Mouse (Mus musculus) neural tube, embryonic 12.5 days (tissue): ENCODE measurements at regions not wholly inside any gene's neighbourhood (a gene's known extent, or its start where the extent isn't known, plus 50 kb on each side); places are given as distances from the start of the nearest gene placed in this dataset.

Experiments
- ATAC-seq: fragments of 200-750 bp; cut with Nextera tagmentation; 2 replicates; pipeline ENCODE4 v1.8.0; 2017; ENCODE audit warnings: low read depth, mild to moderate bottlenecking, moderate TSS enrichment, moderate library complexity; ENCODE audit not compliant: low FRiP score
- H3K27ac ChIP-seq: fragments of 300-500 bp; sonication (generic); 2 replicates; pipeline ENCODE4 v1.5.1; 2016
- H3K27me3 ChIP-seq: fragments of 300-500 bp; sonication (generic); replicated peaks from 2 replicates; pipeline ENCODE4 v1.6.1; 2016; ENCODE audit warnings: mild to moderate bottlenecking
- H3K36me3 ChIP-seq: fragments of 300-500 bp; sonication (generic); 2 replicates; pipeline ENCODE4 v1.6.1; 2016; ENCODE audit warnings: mild to moderate bottlenecking
- H3K4me1 ChIP-seq: fragments of 300-500 bp; sonication (generic); 2 replicates; pipeline ENCODE4 v1.6.1; 2016
- H3K4me2 ChIP-seq: fragments of 300-500 bp; sonication (generic); replicated peaks from 2 replicates; pipeline ENCODE4 v1.6.1; 2016; ENCODE audit warnings: mild to moderate bottlenecking
- H3K4me3 ChIP-seq: fragments of 300-500 bp; sonication (generic); 2 replicates; pipeline ENCODE4 v1.5.1; 2016
- H3K9ac ChIP-seq: fragments of 300-500 bp; sonication (generic); 2 replicates; pipeline ENCODE4 v1.6.1; 2016; ENCODE audit warnings: mild to moderate bottlenecking
- H3K9me3 ChIP-seq: fragments of 300-500 bp; sonication (generic); 2 replicates; pipeline ENCODE4 v1.6.1; 2016; ENCODE audit warnings: mild to moderate bottlenecking
- WGBS: fragments of 180-500 bp; shearing (Covaris S2); methylation state at CpG from one replicate; pipeline ENCODE4 v1.1.7; 2016; 5-methylcytosine and 5-hydroxymethylcytosine counted together

DNA sequence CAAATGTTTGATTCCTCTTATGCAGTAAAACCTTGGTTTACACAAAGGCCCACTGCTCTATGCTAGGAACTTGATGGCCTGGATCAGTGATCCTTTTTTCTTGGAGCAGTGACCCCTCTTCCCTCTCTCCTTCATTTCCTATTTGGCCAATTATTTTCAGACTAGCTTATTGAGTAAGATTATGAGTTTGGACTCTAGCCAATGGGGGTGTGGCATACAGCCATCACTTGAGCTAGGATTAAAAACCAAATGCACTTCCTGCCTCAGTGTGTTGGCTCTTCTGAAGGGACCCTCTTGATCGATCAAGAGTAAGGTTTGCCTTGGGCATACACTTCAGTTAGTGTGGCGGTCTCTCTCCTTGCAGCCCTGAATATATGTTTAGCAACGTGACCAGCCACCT is 1172.6 kb upstream of the Gulo start:
- no peak overlapping the region for H3K4me3 ChIP-seq
- no peaks in the 10 kb centered on the region for H3K4me1 ChIP-seq
- 77% methylated on average over 3 of the region's 3 CpGs for WGBS
- no peak overlapping the region for H3K9ac ChIP-seq
- no peaks in the 10 kb centered on the region for H3K36me3 ChIP-seq
- H3K27me3 ChIP-seq, result no peaks in the 10 kb centered on the region
- H3K9me3 ChIP-seq, result no peaks in the 10 kb centered on the region
- H3K27ac ChIP-seq, result no peak overlapping the region
- no peak for ATAC-seq
- H3K4me2 ChIP-seq, result no peak overlapping the region

DNA sequence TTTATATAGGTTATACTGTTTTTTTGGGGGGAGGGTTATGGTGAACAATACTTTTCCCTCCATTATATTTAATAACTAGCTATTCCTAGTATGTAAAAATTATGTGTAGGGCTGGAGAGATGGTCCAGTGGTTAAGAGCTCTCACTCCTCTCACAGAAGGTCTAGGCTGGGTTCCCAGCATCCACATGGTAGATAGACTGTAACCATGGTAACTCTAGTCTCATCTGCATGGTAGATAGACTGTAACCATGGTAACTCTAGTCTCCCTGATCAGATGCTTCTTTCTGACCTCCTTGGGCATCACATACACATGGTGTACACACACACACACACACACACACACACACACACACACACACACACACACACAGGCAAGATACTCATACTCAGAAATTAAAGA is 1170.5 kb upstream of the Gulo start:
- Histone ChIP-seq H3K27me3 (no peaks in the 10 kb centered on the region), H3K27ac (no peak overlapping the region), H3K9me3 (no peaks in the 10 kb centered on the region), H3K4me3 (no peak overlapping the region), H3K9ac (no peak overlapping the region), H3K4me2 (no peak overlapping the region), H3K36me3 (no peaks in the 10 kb centered on the region), H3K4me1 (no peaks in the 10 kb centered on the region)
- peak; percentile 50; the same call in 1 of the 2 replicates for ATAC-seq

DNA sequence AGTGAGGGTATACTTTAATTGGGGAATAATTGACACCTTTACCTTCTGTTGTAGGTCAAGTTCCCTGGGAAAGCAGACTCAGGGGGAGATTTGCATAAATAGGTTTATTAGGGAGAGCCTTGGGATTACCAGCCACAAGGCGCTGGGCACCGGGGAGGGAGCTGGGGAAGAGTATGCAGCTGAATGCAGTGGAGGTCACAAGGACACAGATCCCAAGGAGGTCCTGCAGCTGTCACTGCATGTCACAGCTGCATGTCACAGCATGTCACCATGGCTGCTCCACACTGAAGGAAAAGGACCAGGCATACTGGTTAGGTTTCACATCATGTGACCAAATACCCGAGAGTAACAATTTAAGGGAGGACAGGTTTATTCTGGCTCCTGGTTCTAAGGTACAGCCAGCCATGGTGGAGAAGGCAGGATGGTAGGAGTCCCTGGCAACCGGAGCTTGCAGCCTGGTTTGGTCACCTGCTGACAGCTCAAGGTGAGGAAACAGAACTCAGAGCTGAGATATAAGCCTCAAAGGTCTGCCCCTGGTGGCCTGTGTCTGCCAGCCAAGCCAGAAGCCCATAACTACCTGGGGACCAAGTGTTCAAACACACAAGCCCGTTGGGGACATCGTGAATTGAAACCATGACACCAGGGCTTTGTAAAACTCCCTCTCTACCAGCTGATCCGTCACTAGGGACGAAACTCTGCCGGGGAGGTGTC is 1169.5 kb upstream of the Gulo start:
- no peak overlapping the region for H3K9ac ChIP-seq
- no peak overlapping the region for H3K4me3 ChIP-seq
- 54% methylated on average over 9 of the region's 9 CpGs for WGBS
- H3K27ac ChIP-seq, result no peak overlapping the region
- no peaks in the 10 kb centered on the region for H3K4me1 ChIP-seq
- no peak overlapping the region for H3K4me2 ChIP-seq
- ATAC-seq, result no peak
- no peaks in the 10 kb centered on the region for H3K9me3 ChIP-seq
- H3K36me3 ChIP-seq, result no peaks in the 10 kb centered on the region
- H3K27me3 ChIP-seq, result no peaks in the 10 kb centered on the region

DNA sequence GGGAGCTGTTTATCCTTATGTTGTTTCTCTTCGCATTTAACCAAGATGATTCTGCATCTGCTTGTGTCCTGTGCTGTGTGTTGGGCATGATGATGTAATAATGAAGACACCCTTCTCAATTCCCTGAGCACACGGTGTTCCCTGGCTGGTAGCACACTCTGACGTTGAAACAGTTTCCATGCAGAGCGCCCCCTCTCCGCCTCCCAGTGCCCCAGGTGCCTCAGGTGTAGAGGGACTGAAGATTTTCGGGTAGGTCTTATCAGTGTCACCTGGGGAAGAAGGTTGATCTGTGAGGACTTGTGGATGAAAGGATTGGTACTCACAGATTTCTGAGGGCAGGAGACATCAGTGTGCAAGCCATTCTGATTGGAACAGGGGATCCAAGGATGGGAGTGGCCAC is 1167.7 kb upstream of the Gulo start:
- Histone ChIP-seq H3K4me3 (no peak overlapping the region), H3K4me2 (no peak overlapping the region), H3K27ac (no peak overlapping the region), H3K9ac (no peak overlapping the region), H3K4me1 (no peaks in the 10 kb centered on the region), H3K27me3 (no peaks in the 10 kb centered on the region), H3K36me3 (no peaks in the 10 kb centered on the region), H3K9me3 (no peaks in the 10 kb centered on the region)
- ATAC-seq, result no peak
- WGBS, result 82% methylated on average over 6 of the region's 6 CpGs

DNA sequence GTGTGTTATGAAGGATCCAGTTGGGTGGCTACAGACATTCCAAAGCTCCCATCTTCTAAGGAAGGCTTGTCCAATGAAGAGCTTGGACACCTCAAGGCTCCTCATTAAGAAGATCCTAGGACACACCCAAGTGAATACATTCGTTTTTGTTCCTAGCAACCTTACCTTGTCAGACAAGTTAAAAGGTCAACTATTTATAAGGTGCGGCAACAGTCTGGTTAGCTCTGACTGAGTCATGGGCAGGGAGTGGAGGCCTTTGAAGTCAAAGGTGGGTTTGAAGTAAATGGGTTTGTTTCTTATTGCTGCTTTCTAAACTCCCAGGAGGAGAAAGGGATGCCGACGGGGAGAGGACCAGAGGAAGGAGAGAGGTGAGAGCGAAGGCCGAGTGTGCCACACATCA is 1167.1 kb upstream of the Gulo start:
- 92% methylated on average over 6 of the region's 6 CpGs for WGBS
- Histone ChIP-seq H3K27ac (no peak overlapping the region), H3K36me3 (no peaks in the 10 kb centered on the region), H3K27me3 (no peaks in the 10 kb centered on the region), H3K9me3 (no peaks in the 10 kb centered on the region), H3K4me2 (no peak overlapping the region), H3K9ac (no peak overlapping the region), H3K4me3 (no peak overlapping the region), H3K4me1 (no peaks in the 10 kb centered on the region)
- ATAC-seq, result no peak

DNA sequence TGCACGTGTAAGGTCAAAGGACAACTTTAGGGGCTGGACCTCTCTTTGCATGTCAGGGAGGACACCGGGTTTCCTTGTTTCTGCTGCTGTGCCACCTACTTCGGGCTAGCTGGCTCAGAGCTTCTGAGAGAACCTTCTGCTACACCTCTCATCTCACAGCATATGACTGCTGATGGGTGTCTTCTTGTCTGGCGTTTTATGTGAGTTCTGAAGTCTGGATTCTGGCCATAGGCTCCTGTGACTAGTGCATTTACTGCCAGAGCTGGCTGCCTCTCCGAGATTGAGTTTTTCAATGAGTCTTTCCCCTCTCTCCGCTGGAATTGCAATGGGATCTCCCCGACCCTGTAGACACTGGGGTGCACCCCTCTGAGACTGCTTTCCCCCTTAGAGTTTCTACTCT is 1165.9 kb upstream of the Gulo start:
- Histone ChIP-seq H3K9me3 (no peaks in the 10 kb centered on the region), H3K4me2 (no peak overlapping the region), H3K9ac (no peak overlapping the region), H3K27me3 (no peaks in the 10 kb centered on the region), H3K4me3 (no peak overlapping the region), H3K36me3 (no peaks in the 10 kb centered on the region), H3K4me1 (no peaks in the 10 kb centered on the region), H3K27ac (no peak overlapping the region)
- no peak for ATAC-seq
- WGBS, result 86% methylated on average over 7 of the region's 7 CpGs

DNA sequence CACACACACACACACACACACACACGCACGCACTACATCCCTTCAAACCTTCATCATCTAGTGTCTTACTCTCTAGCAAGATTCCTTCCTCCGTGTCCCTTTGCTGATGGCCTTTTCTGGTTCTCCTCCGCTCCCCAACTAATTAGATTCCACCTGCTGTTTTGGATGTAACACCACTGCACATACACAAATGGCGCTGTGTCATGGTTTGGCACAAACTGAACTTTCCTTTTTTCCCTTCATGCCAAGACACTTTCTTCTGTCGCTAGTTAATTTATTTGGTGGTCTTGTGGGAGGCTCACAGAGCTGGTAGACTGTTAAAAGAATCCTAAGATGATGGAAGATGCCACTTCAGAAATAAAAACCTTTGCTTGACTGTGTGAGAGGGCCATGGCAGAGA is 1161.8 kb upstream of the Gulo start:
- no peak for ATAC-seq
- no peak overlapping the region for H3K27ac ChIP-seq
- no peak overlapping the region for H3K4me2 ChIP-seq
- 92% methylated on average over 6 of the region's 6 CpGs for WGBS
- H3K36me3 ChIP-seq, result no peaks in the 10 kb centered on the region
- H3K9me3 ChIP-seq, result no peaks in the 10 kb centered on the region
- H3K9ac ChIP-seq, result no peak overlapping the region
- H3K27me3 ChIP-seq, result no peaks in the 10 kb centered on the region
- no peaks in the 10 kb centered on the region for H3K4me1 ChIP-seq
- no peak overlapping the region for H3K4me3 ChIP-seq

DNA sequence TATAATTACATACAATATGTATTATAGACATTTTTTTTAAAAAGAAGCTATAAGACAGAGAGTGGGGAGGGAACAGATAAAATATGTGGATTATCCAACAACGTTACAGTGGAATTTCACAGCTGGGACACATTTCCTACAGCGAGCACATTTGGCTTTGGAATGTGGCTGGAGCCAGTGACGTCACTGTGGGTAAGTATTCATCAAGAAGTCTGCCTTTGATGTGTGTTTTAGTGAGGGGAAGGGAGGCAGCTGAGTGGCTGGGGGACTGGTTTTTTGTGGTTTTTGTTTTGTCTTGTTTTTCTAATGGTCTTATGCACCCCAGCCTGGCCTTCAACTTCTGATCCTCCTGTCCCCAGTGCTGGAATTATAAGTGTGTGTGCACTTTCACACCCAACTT is 1161.2 kb upstream of the Gulo start:
- H3K9ac ChIP-seq, result no peak overlapping the region
- no peak overlapping the region for H3K4me2 ChIP-seq
- no peaks in the 10 kb centered on the region for H3K27me3 ChIP-seq
- no peaks in the 10 kb centered on the region for H3K9me3 ChIP-seq
- no peaks in the 10 kb centered on the region for H3K4me1 ChIP-seq
- no peak overlapping the region for H3K27ac ChIP-seq
- no peak overlapping the region for H3K4me3 ChIP-seq
- no peaks in the 10 kb centered on the region for H3K36me3 ChIP-seq
- no peak for ATAC-seq
- 41% methylated on average over 3 of the region's 3 CpGs for WGBS

DNA sequence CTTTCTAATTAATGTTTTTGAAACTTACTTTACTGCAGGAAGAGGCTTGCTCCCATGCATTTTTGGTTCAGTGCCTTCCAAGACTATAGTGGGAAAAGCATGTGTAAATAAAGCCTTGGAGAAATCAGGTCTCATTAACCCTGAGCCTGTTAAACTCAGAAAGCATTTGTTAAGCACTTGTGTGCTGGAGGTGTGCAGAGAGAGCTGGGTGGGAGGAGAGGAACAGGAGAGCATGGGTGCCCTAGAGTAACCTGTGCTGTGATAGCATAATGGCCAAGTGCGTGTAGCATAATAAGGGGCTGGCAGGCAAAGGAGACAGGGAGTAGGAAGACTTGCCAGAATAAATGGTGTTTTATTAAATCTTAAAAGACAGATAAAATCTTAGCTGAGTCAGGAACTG is 1160.2 kb upstream of the Gulo start:
- no peak overlapping the region for H3K9ac ChIP-seq
- ATAC-seq, result no peak
- no peak overlapping the region for H3K4me2 ChIP-seq
- 85% methylated on average over 1 of the region's 1 CpGs for WGBS
- no peak overlapping the region for H3K27ac ChIP-seq
- H3K4me1 ChIP-seq, result no peaks in the 10 kb centered on the region
- H3K27me3 ChIP-seq, result no peaks in the 10 kb centered on the region
- no peaks in the 10 kb centered on the region for H3K9me3 ChIP-seq
- H3K36me3 ChIP-seq, result no peaks in the 10 kb centered on the region
- H3K4me3 ChIP-seq, result no peak overlapping the region

DNA sequence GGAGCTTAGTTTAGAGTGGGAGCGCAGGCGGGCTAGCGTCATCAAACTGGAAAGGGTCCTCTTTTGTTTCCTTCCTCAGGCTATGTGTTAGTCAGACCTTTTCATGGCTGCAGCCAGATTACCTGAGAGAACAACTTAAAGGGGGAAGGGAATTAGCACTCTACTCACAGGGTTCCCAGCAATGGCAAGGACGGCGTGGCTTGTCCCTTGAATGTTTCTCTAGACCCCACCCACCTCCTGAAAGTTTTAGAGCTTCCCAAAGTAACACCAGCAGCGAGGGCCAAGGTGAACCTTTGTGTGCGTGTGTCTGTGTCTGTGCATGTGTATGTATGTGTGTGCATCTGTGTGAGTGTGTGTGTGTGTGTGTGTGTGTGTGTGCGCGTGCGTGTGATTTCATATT is 1151.0 kb upstream of the Gulo start:
- H3K4me1 ChIP-seq, result no peaks in the 10 kb centered on the region
- no peak overlapping the region for H3K4me3 ChIP-seq
- no peak overlapping the region for H3K9ac ChIP-seq
- no peaks in the 10 kb centered on the region for H3K27me3 ChIP-seq
- H3K27ac ChIP-seq, result no peak overlapping the region
- H3K4me2 ChIP-seq, result no peak overlapping the region
- no peak for ATAC-seq
- H3K36me3 ChIP-seq, result no peaks in the 10 kb centered on the region
- WGBS, result 88% methylated on average over 10 of the region's 10 CpGs
- no peaks in the 10 kb centered on the region for H3K9me3 ChIP-seq

DNA sequence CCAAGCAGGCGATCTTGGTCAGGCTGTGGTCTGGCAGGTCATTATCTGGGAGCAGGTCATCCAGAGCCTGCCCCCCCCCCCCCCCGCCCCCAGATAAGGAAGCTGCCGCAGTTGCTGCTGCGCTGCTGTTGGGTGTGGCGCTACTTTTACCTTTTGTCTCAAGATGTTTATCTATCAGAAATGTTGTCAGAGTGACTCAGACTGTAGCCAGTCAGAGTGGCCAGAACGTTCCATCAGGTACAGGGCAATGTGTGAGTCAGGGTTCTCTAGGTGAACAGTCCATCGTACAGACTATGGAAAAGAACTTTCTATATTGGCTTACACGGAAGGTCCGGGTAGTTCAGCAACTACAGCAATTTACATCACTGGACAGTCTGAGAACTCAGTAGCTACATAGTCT is 1149.9 kb upstream of the Gulo start:
- Histone ChIP-seq H3K36me3 (no peaks in the 10 kb centered on the region), H3K27me3 (no peaks in the 10 kb centered on the region), H3K9ac (no peak overlapping the region), H3K27ac (no peak overlapping the region), H3K4me1 (no peaks in the 10 kb centered on the region), H3K4me3 (no peak overlapping the region), H3K9me3 (no peaks in the 10 kb centered on the region), H3K4me2 (no peak overlapping the region)
- WGBS, result 89% methylated on average over 9 of the region's 9 CpGs
- ATAC-seq, result no peak

DNA sequence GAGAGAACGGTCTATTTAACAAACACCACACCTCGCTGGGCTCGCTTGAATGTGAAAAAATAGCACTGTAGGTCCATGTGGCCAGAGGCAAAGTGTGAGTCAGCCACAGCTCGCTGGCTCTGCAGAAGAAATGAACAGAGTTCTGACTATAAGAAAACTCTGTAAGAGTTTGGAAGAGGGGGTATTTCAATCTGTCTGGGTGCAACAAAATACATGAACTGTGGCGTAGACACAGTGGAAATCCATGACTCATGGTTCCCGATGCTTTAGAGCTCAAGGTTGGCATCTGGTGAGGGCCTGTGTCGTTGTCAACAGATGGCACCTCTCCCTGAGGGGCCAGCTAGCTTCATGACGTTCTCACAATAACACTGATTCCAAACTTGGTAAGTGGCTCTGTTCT is 1147.4 kb upstream of the Gulo start:
- H3K4me1 ChIP-seq, result no peaks in the 10 kb centered on the region
- WGBS, result 81% methylated on average over 8 of the region's 8 CpGs
- H3K9ac ChIP-seq, result no peak overlapping the region
- no peak for ATAC-seq
- no peak overlapping the region for H3K4me3 ChIP-seq
- H3K27ac ChIP-seq, result no peak overlapping the region
- H3K27me3 ChIP-seq, result no peaks in the 10 kb centered on the region
- H3K9me3 ChIP-seq, result no peaks in the 10 kb centered on the region
- H3K36me3 ChIP-seq, result no peaks in the 10 kb centered on the region
- H3K4me2 ChIP-seq, result no peak overlapping the region

DNA sequence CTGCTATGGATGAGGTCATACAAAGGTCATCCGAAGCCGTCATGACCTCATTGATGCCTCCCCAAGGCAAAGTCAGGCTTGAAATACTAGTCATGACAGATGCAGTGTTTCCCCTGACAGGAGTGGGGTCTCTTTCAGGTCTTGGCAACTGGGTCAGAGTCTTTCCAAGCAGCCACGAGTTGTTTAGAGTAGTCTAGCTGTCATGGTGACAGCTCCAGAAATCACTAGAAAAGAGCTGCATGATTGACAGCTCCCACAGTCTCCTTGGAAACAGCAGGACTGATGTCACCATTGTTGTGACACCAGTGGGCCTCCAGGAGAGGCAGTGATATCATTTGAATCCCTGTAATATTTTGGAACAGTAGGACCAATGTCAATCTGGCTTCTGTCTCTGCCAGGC is 1144.6 kb upstream of the Gulo start:
- no peak for ATAC-seq
- Histone ChIP-seq H3K4me3 (no peak overlapping the region), H3K9ac (no peak overlapping the region), H3K4me1 (no peaks in the 10 kb centered on the region), H3K36me3 (no peaks in the 10 kb centered on the region), H3K27me3 (no peaks in the 10 kb centered on the region), H3K27ac (no peak overlapping the region), H3K9me3 (no peaks in the 10 kb centered on the region), H3K4me2 (no peak overlapping the region)
- 59% methylated on average over 3 of the region's 3 CpGs for WGBS
